Mouse (Mus musculus) heart, postnatal 14 days (tissue): ENCODE results near the gene Hhat. TPM values are rescaled to one million over a fixed set of nuclear protein-coding genes. Genes with fewer than 3 reads are reported as not detected.
A peak's percentile ranks its signal among the peaks of the same experiment; 100 is the strongest.

Experiments used
- DNase-seq, 2 experiments: peaks; one replicate each; pipeline ENCODE4 v3.0.0; 2021 to 2022
- intact Hi-C: fragments of 180-260 bp; cut with DNase I; formaldehyde crosslinking; loops from one replicate; pipeline ENCODE4 v1.15.1; 2025
- total RNA-seq, 2 experiments: library from RNA; stranded (reverse); gene quantifications; 2 replicates each; pipeline ENCODE4 v1.2.3; 2021

Hhat gene
- total RNA-seq, 2 experiments from 2014 or later, result 3.3 to 3.7 TPM

- no peak for DNase-seq
- intact Hi-C loops, result no loop called here
Observed at GRCm38 (mm10) chr1:192746201-192746600, 24.8 kb downstream of the Hhat start.

GRCm38 (mm10) chr1:192745240-192746101 is 25.6 kb downstream of the Hhat start:
- DNase-seq, result peak; percentile 48 to 57
- intact Hi-C loops, result no loop called here

GRCm38 (mm10) chr1:192744880-192745239 is 26.2 kb downstream of the Hhat start:
- intact Hi-C loops, result no loop called here
- no peak for DNase-seq

GRCm38 (mm10) chr1:192742394-192743251 is 28.4 kb downstream of the Hhat start:
- no peak for DNase-seq

GRCm38 (mm10) chr1:192741896-192742295 is 29.1 kb downstream of the Hhat start:
- DNase-seq, result no peak
- intact Hi-C loops, result no loop called here

More at GRCm38 (mm10) chr1:192742394-192743251, 28.4 kb downstream of the Hhat start:
- intact Hi-C loops, result no loop called here

GRCm38 (mm10) chr1:192736524-192736923 is 34.5 kb downstream of the Hhat start:
- no peak for DNase-seq
- intact Hi-C loops, result no loop called here

GRCm38 (mm10) chr1:192736002-192736426 is 35.0 kb downstream of the Hhat start:
- DNase-seq, result peak; percentile 20 to 31
- intact Hi-C loops, result no loop called here

- no peak for DNase-seq
Observed at GRCm38 (mm10) chr1:192730517-192730916, 40.5 kb downstream of the Hhat start.

GRCm38 (mm10) chr1:192726996-192727624 is 43.9 kb downstream of the Hhat start:
- peak; percentile 76 to 77 for DNase-seq
- intact Hi-C loops, result loop anchor here (1.0 to 5.0 kb wide), 3 partner anchors 58 to 185 kb away; no protein-coding TSS in a partner anchor

More at GRCm38 (mm10) chr1:192730517-192730916, 40.5 kb downstream of the Hhat start:
- intact Hi-C loops, result no loop called here

- DNase-seq, result peak; percentile 61 to 77
- intact Hi-C loops, result no loop called here
Observed at GRCm38 (mm10) chr1:192722147-192722546, 48.9 kb downstream of the Hhat start.

GRCm38 (mm10) chr1:192720156-192720555 is 50.9 kb downstream of the Hhat start:
- DNase-seq, result no peak
- intact Hi-C loops, result no loop called here

GRCm38 (mm10) chr1:192711779-192712348 is 59.2 kb downstream of the Hhat start:
- peak; percentile 41 to 77 for DNase-seq
- intact Hi-C loops, result loop anchor here (1.0 kb wide), 2 partner anchors 114 to 523 kb away; no protein-coding TSS in a partner anchor

GRCm38 (mm10) chr1:192700339-192701073 is 70.5 kb downstream of the Hhat start:
- no peak for DNase-seq
- intact Hi-C loops, result no loop called here

GRCm38 (mm10) chr1:192699101-192699500 is 71.9 kb downstream of the Hhat start:
- intact Hi-C loops, result no loop called here
- DNase-seq, result no peak

- DNase-seq, result no peak
- intact Hi-C loops, result no loop called here
Observed at GRCm38 (mm10) chr1:192696371-192696863, 74.6 kb downstream of the Hhat start.

- intact Hi-C loops, result no loop called here
- no peak for DNase-seq
Observed at GRCm38 (mm10) chr1:192693644-192694043, 77.4 kb downstream of the Hhat start.

GRCm38 (mm10) chr1:192692982-192693381 is 78.0 kb downstream of the Hhat start:
- intact Hi-C loops, result no loop called here
- DNase-seq, result no peak

- intact Hi-C loops, result no loop called here
- DNase-seq, result no peak
Observed at GRCm38 (mm10) chr1:192682219-192682951, 88.6 kb downstream of the Hhat start.

GRCm38 (mm10) chr1:192677236-192677635 is 93.8 kb downstream of the Hhat start:
- intact Hi-C loops, result no loop called here
- DNase-seq, result no peak
